In genomic region chr17:28519827-28520226, GRCm38 (mm10) we compare ENCODE assay signal across 16 mouse cellular contexts. TPM values are rescaled to one million over a fixed set of nuclear protein-coding genes. Genes with fewer than 3 reads are reported as not detected.
DNase-seq lines count a peak whose midpoint lies in the region; ATAC-seq and TF ChIP-seq lines count a peak whose summit lies in the region.
"Had no signal": no experiment of that assay in that cellular context is flagged by ENCODE, and none has a peak within 500 bp of the region (broad histone marks: within the 10 kb centered on the region; RNA-seq: fewer than 3 reads in every experiment).

No protein-coding gene starts in this region.

- DNase-seq in gastrocnemius, adult 2 months, result no peak
- no peak for DNase-seq in gastrocnemius, adult 8-10 months (ENCODE audit: low spot score in 2 of 2)
- no peak for DNase-seq in liver, postnatal 0 days
- no peak for DNase-seq in liver
- DNase-seq in CD4-positive helper T cell, adult 2 months (ENCODE audit: low read depth, low spot score), result peak; percentile 40
- no peak for DNase-seq in ovary, postnatal 36 days (ENCODE audit: low spot score)
- DNase-seq: adrenal gland, postnatal 10 days; cerebellum, postnatal 10 days had no signal

- no peak for TF ChIP-seq EP300 in liver, postnatal 0 days (IDR thresholded peaks at IDR 0.05; ENCODE audit: low read depth)

- intact Hi-C loops in gastrocnemius, adult 2 months (cut with DNase I), result loop anchor here (10.0 kb wide), 1 partner anchor 285 kb away; the partner anchor contains the start of gene Ppard

- no peak overlapping the region for H3K9ac ChIP-seq in liver, postnatal 0 days (replicated peaks)
- H3K9ac ChIP-seq: heart, embryonic 13.5 days; lung, embryonic 15.5 days had no signal

- peak overlapping the region; percentile 99 for H3K27ac ChIP-seq in gastrocnemius, adult 2 months
- 0 out of 2 replicates have a peak overlapping the region, but pooled peaks have one; percentile 4 for H3K27ac ChIP-seq in liver, postnatal 0 days (ENCODE audit: low read depth)
- H3K27ac ChIP-seq in bone marrow macrophage, adult 2 months (ENCODE audit: insufficient read depth, low read depth, low read length), result no peak overlapping the region
- H3K27ac ChIP-seq: heart, embryonic 13.5 days had no signal

- no peak for ATAC-seq in liver, postnatal 0 days
- no peak for ATAC-seq in inflammation-experienced regulatory T-cells, adult 6 months

- TF ChIP-seq CTCF in gastrocnemius, adult 2 months (IDR thresholded peaks at IDR 0.05), result peak; percentile 65
- peak; percentile 68 for TF ChIP-seq CTCF in liver, postnatal 0 days (IDR thresholded peaks at IDR 0.05; ENCODE audit: low read depth)
- TF ChIP-seq CTCF in bone marrow macrophage, adult 2 months (IDR thresholded peaks at IDR 0.05; ENCODE audit: low read depth, low read length), result peak; percentile 72

- no peak for TF ChIP-seq POLR2A in bone marrow macrophage, adult 2 months (IDR thresholded peaks at IDR 0.05; ENCODE audit: borderline replicate concordance, low read depth, low read length)

- no peaks in the 10 kb centered on the region for H3K36me3 ChIP-seq in liver, postnatal 0 days (replicated peaks; ENCODE audit: insufficient read depth, low read length)
- H3K36me3 ChIP-seq: heart, embryonic 13.5 days; lung, embryonic 15.5 days had no signal

- WGBS in liver, postnatal 0 days (ENCODE audit: insufficient replicate concordance), result 75% methylated on average over 3 of the region's 3 CpGs

- no peaks in the 10 kb centered on the region for H3K27me3 ChIP-seq in liver, postnatal 0 days (ENCODE audit: insufficient read depth, low read length)

- no peaks in the 10 kb centered on the region for H3K9me3 ChIP-seq in liver, postnatal 0 days (ENCODE audit: low read length)
- H3K9me3 ChIP-seq: heart, embryonic 13.5 days; lung, embryonic 15.5 days had no signal

- peaks cover 70% of the 10 kb centered on the region for H3K4me1 ChIP-seq in liver, postnatal 0 days (ENCODE audit: insufficient read depth)
- H3K4me1 ChIP-seq in bone marrow macrophage, adult 2 months (ENCODE audit: control insufficient read depth, insufficient read depth, low read length), result peaks cover 14% of the 10 kb centered on the region

- H3K4me3 ChIP-seq in gastrocnemius, adult 2 months, result no peak overlapping the region
- no peak overlapping the region for H3K4me3 ChIP-seq in liver, postnatal 0 days (ENCODE audit: low read depth, low read length)
- no peak overlapping the region for H3K4me3 ChIP-seq in bone marrow macrophage, adult 2 months (ENCODE audit: insufficient read depth, low read length)
- H3K4me3 ChIP-seq: heart, embryonic 13.5 days; lung, embryonic 15.5 days had no signal

- H3K4me2 ChIP-seq in liver, postnatal 0 days (ENCODE audit: low read depth, low read length), result no peak overlapping the region
- H3K4me2 ChIP-seq: heart, embryonic 13.5 days; lung, embryonic 15.5 days had no signal

RNA-seq across cellular contexts. Expression of gene Fkbp5, which starts 2.5 kb away (rescaled TPM):
- 100 to 1,000 TPM; 106 to 153 TPM for total RNA-seq in gastrocnemius, adult 2 months (2021)
- 100 to 1,000 TPM in 1 of 4 experiments, 10 to 100 TPM in 3; 39.2 to 148 (median 53.2) TPM for total RNA-seq in gastrocnemius, adult 8-10 months (2022)
- polyA plus RNA-seq in liver, postnatal 0 days (2015; fragmentation: Nextera tagmentation; extraction: Ambion mirVana), result 25.9 and 29.0 TPM in 2 replicates
- polyA plus RNA-seq in bone marrow macrophage, adult 2 months (2012; ENCODE audit: insufficient read depth, insufficient read length, missing spikeins), result 4.4 and 4.7 TPM in 2 replicates
- 10 to 100 TPM; 19.3 to 24.5 (median 20.4) TPM for polyA plus RNA-seq in inflammation-experienced regulatory T-cells, adult 6 months (2017; shearing (Covaris generic))

RNA-seq across cellular contexts. Expression of gene Armc12, which starts 10.8 kb away (rescaled TPM):
- total RNA-seq in gastrocnemius, adult 2 months (2021), result not detected
- not detected for total RNA-seq in gastrocnemius, adult 8-10 months (2022)
- polyA plus RNA-seq in liver, postnatal 0 days (2015; fragmentation: Nextera tagmentation; extraction: Ambion mirVana), result not detected in 2 replicates
- not detected in 2 replicates for polyA plus RNA-seq in bone marrow macrophage, adult 2 months (2012; ENCODE audit: insufficient read depth, insufficient read length, missing spikeins)
- polyA plus RNA-seq in inflammation-experienced regulatory T-cells, adult 6 months (2017; shearing (Covaris generic)), result under 1 TPM in 2 of 3 experiments, not detected in 1; 0.46 to 0.78 TPM
- total RNA-seq: adrenal gland, postnatal 10 days; ES-E14; layer of hippocampus, postnatal 10 days had no signal
- polyA plus RNA-seq: embryonic facial prominence, embryonic 14.5 days; heart, embryonic 13.5 days; intestine, embryonic 14.5 days; lung, embryonic 15.5 days had no signal

RNA-seq across cellular contexts. Expression of gene Clpsl2, which starts 29.4 kb away (rescaled TPM):
- not detected for total RNA-seq in gastrocnemius, adult 2 months (2021)
- total RNA-seq in gastrocnemius, adult 8-10 months (2022), result not detected
- not detected in 2 replicates for polyA plus RNA-seq in liver, postnatal 0 days (2015; fragmentation: Nextera tagmentation; extraction: Ambion mirVana)
- polyA plus RNA-seq in bone marrow macrophage, adult 2 months (2012; ENCODE audit: insufficient read depth, insufficient read length, missing spikeins), result not detected in 2 replicates
- not detected for polyA plus RNA-seq in inflammation-experienced regulatory T-cells, adult 6 months (2017; shearing (Covaris generic))
- total RNA-seq: adrenal gland, postnatal 10 days; ES-E14; layer of hippocampus, postnatal 10 days had no signal
- polyA plus RNA-seq: embryonic facial prominence, embryonic 14.5 days; heart, embryonic 13.5 days; intestine, embryonic 14.5 days; lung, embryonic 15.5 days had no signal

RNA-seq across cellular contexts. Expression of gene Clps, which starts 40.7 kb away (rescaled TPM):
- total RNA-seq in gastrocnemius, adult 2 months (2021), result not detected
- total RNA-seq in gastrocnemius, adult 8-10 months (2022), result not detected
- polyA plus RNA-seq in liver, postnatal 0 days (2015; fragmentation: Nextera tagmentation; extraction: Ambion mirVana), result 1.2 and 26.9 TPM in 2 replicates
- not detected in 2 replicates for polyA plus RNA-seq in bone marrow macrophage, adult 2 months (2012; ENCODE audit: insufficient read depth, insufficient read length, missing spikeins)
- polyA plus RNA-seq in inflammation-experienced regulatory T-cells, adult 6 months (2017; shearing (Covaris generic)), result not detected
- total RNA-seq: adrenal gland, postnatal 10 days; layer of hippocampus, postnatal 10 days had no signal
- polyA plus RNA-seq: embryonic facial prominence, embryonic 14.5 days had no signal

RNA-seq across cellular contexts. Expression of gene Lhfpl5, which starts 55.6 kb away (rescaled TPM):
- not detected for total RNA-seq in gastrocnemius, adult 2 months (2021)
- not detected for total RNA-seq in gastrocnemius, adult 8-10 months (2022)
- polyA plus RNA-seq in liver, postnatal 0 days (2015; fragmentation: Nextera tagmentation; extraction: Ambion mirVana), result not detected in 2 replicates
- not detected in 2 replicates for polyA plus RNA-seq in bone marrow macrophage, adult 2 months (2012; ENCODE audit: insufficient read depth, insufficient read length, missing spikeins)
- 1 to 10 TPM; 1.0 to 2.0 (median 1.9) TPM for polyA plus RNA-seq in inflammation-experienced regulatory T-cells, adult 6 months (2017; shearing (Covaris generic))
